Mouse (Mus musculus) liver, postnatal 0 days (tissue): ENCODE measurements around the gene Serhl. TPM values are rescaled to one million over a fixed set of nuclear protein-coding genes. Genes with fewer than 3 reads are reported as not detected.

Source experiments
- ATAC-seq: fragments of 200-750 bp; cut with Nextera tagmentation; 2 replicates; pipeline ENCODE4 v1.8.0; 2017; ENCODE audit warnings: mild to moderate bottlenecking, moderate library complexity
- DNase-seq: peaks from one replicate; pipeline ENCODE4 v3.0.0-alpha.2; 2016
- H3K27ac ChIP-seq: fragments of 300-500 bp; sonication (generic); 2 replicates; pipeline ENCODE4 v1.5.1; 2014; ENCODE audit warnings: antibody characterized with exemption, moderate library complexity, mild to moderate bottlenecking, low read depth
- H3K27me3 ChIP-seq: fragments of 300-500 bp; sonication (generic); 2 replicates; pipeline ENCODE4 v1.6.1; 2014; ENCODE audit warnings: low read length, control low read depth, mixed read lengths; ENCODE audit not compliant: insufficient read depth
- H3K36me3 ChIP-seq: fragments of 300-500 bp; sonication (generic); replicated peaks from 2 replicates; pipeline ENCODE4 v1.6.1; 2014; ENCODE audit warnings: mild to moderate bottlenecking, control low read depth, low read length, moderate library complexity, mixed read lengths; ENCODE audit not compliant: insufficient read depth
- H3K4me1 ChIP-seq: fragments of 300-500 bp; sonication (generic); 2 replicates; pipeline ENCODE4 v1.6.1; 2014; ENCODE audit warnings: antibody characterized with exemption, mild to moderate bottlenecking, control low read depth; ENCODE audit not compliant: insufficient read depth
- H3K4me2 ChIP-seq: fragments of 300-500 bp; sonication (generic); 2 replicates; pipeline ENCODE4 v1.6.1; 2014; ENCODE audit warnings: low read depth, mild to moderate bottlenecking, low read length, moderate library complexity, mixed read lengths
- H3K4me3 ChIP-seq: fragments of 300-500 bp; sonication (generic); 2 replicates; pipeline ENCODE4 v1.5.1; 2014; ENCODE audit warnings: low read depth, low read length
- H3K9ac ChIP-seq: fragments of 300-500 bp; sonication (generic); replicated peaks from 2 replicates; pipeline ENCODE4 v1.6.1; 2014; ENCODE audit warnings: mild to moderate bottlenecking, moderate library complexity
- H3K9me3 ChIP-seq: fragments of 300-500 bp; sonication (generic); 2 replicates; pipeline ENCODE4 v1.6.1; 2016; ENCODE audit warnings: mild to moderate bottlenecking, control low read depth, low read length, mixed read lengths
- CTCF ChIP-seq: sonication (generic); IDR thresholded peaks from 2 replicates; pipeline ENCODE4 v1.5.1; 2016; ENCODE audit warnings: antibody characterized with exemption, low read depth
- EP300 ChIP-seq: IDR thresholded peaks from 2 replicates; pipeline ENCODE4 v1.6.1; 2016; ENCODE audit warnings: antibody characterized with exemption, low read depth, mild to moderate bottlenecking
- WGBS: fragments of 180-500 bp; shearing (Covaris S2); extraction: QIAGEN DNeasy Blood & Tissue Kit; methylation state at CpG from one replicate; pipeline ENCODE4 v1.1.7; 2014; ENCODE audit not compliant: insufficient replicate concordance; 5-methylcytosine and 5-hydroxymethylcytosine counted together
- polyA plus RNA-seq: library from polyadenylated mRNA; unstranded; fragments of >200 nt; fragmentation: Nextera tagmentation; extraction: Ambion mirVana; gene quantifications from 2 replicates; pipeline ENCODE4 v1.2.1, GENCODE M21; 2015

Gene Serhl
- polyA plus RNA-seq, 1 experiment from 2014 or later: 24.3 TPM

GRCm38 (mm10) chr15:83154309-83154708 is 65.0 kb downstream of the Serhl start:
- no peaks in the 10 kb centered on the region for H3K9me3 ChIP-seq
- TF ChIP-seq EP300 (no peak), CTCF (no peak)
- H3K27me3 ChIP-seq: no peaks in the 10 kb centered on the region
- H3K4me3 ChIP-seq: no peak overlapping the region
- no peak for DNase-seq
- WGBS: 91% methylated on average over 6 of the region's 7 CpGs
- ATAC-seq: no peak
- no peak overlapping the region for H3K27ac ChIP-seq
- H3K9ac ChIP-seq: no peak overlapping the region
- H3K4me1 ChIP-seq: no peaks in the 10 kb centered on the region
- peaks cover 42% of the 10 kb centered on the region for H3K36me3 ChIP-seq
- no peak overlapping the region for H3K4me2 ChIP-seq

- Histone ChIP-seq H3K9me3 (no peaks in the 10 kb centered on the region), H3K4me1 (no peaks in the 10 kb centered on the region), H3K4me3 (no peak overlapping the region), H3K9ac (no peak overlapping the region), H3K27ac (peak overlapping the region; percentile 69), H3K36me3 (peaks cover 58% of the 10 kb centered on the region), H3K4me2 (no peak overlapping the region), H3K27me3 (no peaks in the 10 kb centered on the region)
- TF ChIP-seq EP300: no peak
- ATAC-seq (peak; percentile 19; the same call in 1 of the 2 replicates), DNase-seq (no peak)
- 68% methylated on average over 6 of the region's 6 CpGs for WGBS
These were observed 66.5 kb downstream of the Serhl start for GRCm38 (mm10) chr15:83155672-83156419.

GRCm38 (mm10) chr15:83156929-83157666 is 67.8 kb downstream of the Serhl start:
- peaks cover 2% of the 10 kb centered on the region; the same call in 1 of the 2 replicates for H3K4me1 ChIP-seq
- ATAC-seq (no peak), DNase-seq (peak; percentile 74)
- H3K4me2 ChIP-seq: no peak overlapping the region
- H3K36me3 ChIP-seq: peaks cover 69% of the 10 kb centered on the region
- 79% methylated on average over 11 of the region's 11 CpGs for WGBS
- H3K27ac ChIP-seq: no peak overlapping the region
- no peak overlapping the region for H3K9ac ChIP-seq
- H3K4me3 ChIP-seq: no peak overlapping the region
- H3K27me3 ChIP-seq: no peaks in the 10 kb centered on the region
- TF ChIP-seq EP300 (no peak), CTCF (peak; percentile 88)
- no peaks in the 10 kb centered on the region for H3K9me3 ChIP-seq

- ATAC-seq (no peak), DNase-seq (no peak)
- H3K4me1 ChIP-seq: peaks cover 4% of the 10 kb centered on the region; the same call in 1 of the 2 replicates
- no peak overlapping the region for H3K9ac ChIP-seq
- no peak overlapping the region for H3K27ac ChIP-seq
- no peak overlapping the region for H3K4me3 ChIP-seq
- peaks cover 75% of the 10 kb centered on the region for H3K36me3 ChIP-seq
- H3K4me2 ChIP-seq: no peak overlapping the region
- WGBS: 94% methylated on average over 6 of the region's 6 CpGs
- H3K27me3 ChIP-seq: no peaks in the 10 kb centered on the region
- no peak for TF ChIP-seq CTCF
- no peak for TF ChIP-seq EP300
- H3K9me3 ChIP-seq: no peaks in the 10 kb centered on the region
These were observed 68.4 kb downstream of the Serhl start for GRCm38 (mm10) chr15:83157667-83158064.

- no peak for DNase-seq
- 83% methylated on average over 7 of the region's 7 CpGs for WGBS
- H3K36me3 ChIP-seq: peaks cover 77% of the 10 kb centered on the region
- H3K4me2 ChIP-seq: no peak overlapping the region
- no peak for ATAC-seq
- H3K27me3 ChIP-seq: no peaks in the 10 kb centered on the region
- H3K4me1 ChIP-seq: peaks cover 7% of the 10 kb centered on the region; the same call in 1 of the 2 replicates
- peak; percentile 3; the same call in 1 of the 2 replicates for TF ChIP-seq CTCF
- no peak for TF ChIP-seq EP300
- no peak overlapping the region for H3K9ac ChIP-seq
- no peaks in the 10 kb centered on the region for H3K9me3 ChIP-seq
- H3K4me3 ChIP-seq: no peak overlapping the region
- no peak overlapping the region for H3K27ac ChIP-seq
These were observed 69.4 kb downstream of the Serhl start for GRCm38 (mm10) chr15:83158587-83159160.

- Histone ChIP-seq H3K4me2 (no peak overlapping the region), H3K9ac (no peak overlapping the region), H3K27ac (no peak overlapping the region), H3K27me3 (no peaks in the 10 kb centered on the region), H3K4me3 (no peak overlapping the region), H3K4me1 (peaks cover 7% of the 10 kb centered on the region), H3K9me3 (no peaks in the 10 kb centered on the region), H3K36me3 (peaks cover 73% of the 10 kb centered on the region)
- ATAC-seq: no peak
- TF ChIP-seq CTCF (no peak), EP300 (no peak)
- WGBS: 87% methylated on average over 9 of the region's 9 CpGs
- DNase-seq: no peak
These were observed 70.5 kb downstream of the Serhl start for GRCm38 (mm10) chr15:83159823-83160222.
